Mouse (Mus musculus) liver, adult 2 months (tissue): Measurements from ENCODE around the gene Olfr10.

Source experiments
- CTCF ChIP-seq: fragments of 200-500 bp; IDR thresholded peaks from 2 replicates; pipeline ENCODE4 v1.5.1; 2011; ENCODE audit warnings: low read depth, low read length, control low read depth
- POLR2A ChIP-seq: fragments of 200-500 bp; IDR thresholded peaks from 2 replicates; pipeline ENCODE4 v1.6.1; 2011; ENCODE audit warnings: low read length, control low read depth; ENCODE audit not compliant: insufficient read depth; ENCODE audit errors: extremely low read depth

DNA sequence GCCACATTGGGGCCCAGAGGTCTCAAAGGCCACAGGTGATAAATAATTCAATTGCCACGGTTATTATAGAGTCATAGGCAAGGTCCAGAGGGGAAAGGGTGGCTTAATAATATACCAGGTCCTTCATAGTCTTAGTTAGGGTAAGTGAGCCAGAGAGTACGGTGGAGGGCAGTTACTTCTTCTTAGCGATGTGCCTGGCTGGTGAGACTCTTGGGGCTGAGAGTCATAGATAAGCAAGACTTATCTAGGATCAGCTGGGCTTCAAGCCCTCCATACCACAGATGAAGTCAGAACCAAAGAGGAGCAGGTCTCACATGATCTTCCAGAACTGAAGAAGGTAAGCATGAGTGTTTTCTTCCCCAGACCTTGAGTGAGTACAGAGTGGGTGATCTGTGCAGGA lies 26.3 kb upstream of the Olfr10 start, which contains the start of gene Olfr1393:
- no peak for TF ChIP-seq CTCF
- TF ChIP-seq POLR2A: no peak
